Mouse (Mus musculus): ENCODE measurements around the gene Rest.

Gene Rest

DNA sequence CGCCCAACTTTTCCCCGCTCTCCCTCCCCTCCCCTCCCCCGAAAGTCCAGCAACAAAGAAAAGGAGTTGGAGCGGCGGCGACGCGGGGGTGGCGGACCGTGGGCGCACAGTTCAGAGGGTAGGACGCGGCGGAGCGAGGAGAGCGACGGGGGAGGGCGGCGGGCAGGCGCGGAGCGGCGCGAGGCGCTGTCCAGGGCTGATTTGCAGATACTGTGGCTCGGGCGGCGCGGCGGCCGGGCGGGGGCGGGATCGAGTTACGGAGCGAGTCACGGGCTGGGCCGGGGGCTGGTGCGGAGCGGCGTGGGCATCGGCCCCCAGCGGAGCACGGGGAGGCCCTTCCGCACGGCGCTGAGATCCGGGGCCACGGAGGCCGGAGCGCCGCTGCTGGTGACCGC, 377 bp downstream of the Rest start:
- in situ Hi-C loops (cut with MboI, MseI): no loop called here

DNA sequence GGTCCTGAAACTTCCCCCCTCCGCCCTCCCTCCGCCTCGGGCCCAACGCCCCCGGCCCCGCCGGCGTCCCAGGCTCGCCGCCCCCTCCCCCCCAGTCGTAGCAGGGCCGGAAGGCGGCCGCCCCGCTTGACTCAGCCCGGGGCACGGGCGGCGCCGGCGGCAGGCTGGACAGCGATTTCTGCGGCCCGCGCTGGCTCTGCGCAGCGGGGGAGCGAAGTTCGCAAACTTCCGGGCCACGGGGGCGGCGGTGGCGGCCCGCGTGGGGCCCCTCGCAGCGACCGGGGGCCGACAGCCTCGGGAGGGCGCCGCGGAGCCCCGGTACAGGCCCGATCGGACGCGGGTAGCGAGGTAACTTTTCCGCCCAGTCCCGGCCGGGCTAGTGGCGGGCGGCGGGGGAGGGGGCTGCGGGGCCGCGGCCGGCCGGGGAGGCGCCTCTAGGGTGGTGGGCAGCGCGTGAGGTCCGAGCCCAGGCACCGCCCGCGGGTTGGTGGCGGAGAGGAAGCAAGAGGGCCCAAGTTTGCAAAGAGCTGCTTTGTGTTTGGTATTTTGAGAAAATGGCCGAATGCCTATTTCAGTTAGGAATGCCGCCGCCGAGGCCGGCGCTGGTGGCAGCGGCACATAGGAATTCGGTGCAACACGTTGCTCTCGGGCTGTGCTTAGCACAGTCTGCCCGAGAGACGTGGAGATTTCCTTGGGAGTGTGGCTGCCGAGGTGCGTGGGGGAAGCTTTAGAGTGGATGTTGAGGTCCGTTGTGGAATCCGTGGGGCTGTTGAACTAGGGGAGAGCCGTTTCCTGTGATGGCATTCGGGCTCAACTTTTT, 985 bp downstream of the Rest start:
- in situ Hi-C loops (cut with MboI, MseI): no loop called here

DNA sequence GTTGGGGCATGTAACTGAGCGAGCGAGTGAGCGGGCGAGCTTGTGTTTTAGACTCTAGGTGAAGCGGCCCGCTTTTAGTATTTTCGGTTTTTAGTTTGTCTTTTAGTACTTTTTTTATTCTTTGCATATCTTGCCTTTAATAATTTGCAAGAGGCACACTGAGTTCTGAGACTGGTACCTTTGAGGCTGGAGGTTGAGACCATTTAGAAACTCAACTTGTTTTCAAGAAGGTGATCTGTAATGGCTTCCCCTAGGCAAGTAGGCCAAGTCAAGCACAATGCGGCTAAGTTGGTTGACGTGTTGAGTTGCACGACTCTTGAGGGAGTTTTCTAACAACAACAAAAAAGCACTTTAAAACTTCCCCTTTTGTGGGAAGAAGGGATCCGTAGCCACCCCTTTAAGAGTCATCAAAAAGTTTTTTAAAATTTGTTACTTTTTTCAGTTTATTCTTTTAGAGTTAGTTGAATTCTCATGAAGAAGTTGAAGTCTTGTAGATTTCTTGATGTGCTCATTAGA, 1.7 kb downstream of the Rest start:
- in situ Hi-C loops (cut with MboI, MseI): no loop called here

DNA sequence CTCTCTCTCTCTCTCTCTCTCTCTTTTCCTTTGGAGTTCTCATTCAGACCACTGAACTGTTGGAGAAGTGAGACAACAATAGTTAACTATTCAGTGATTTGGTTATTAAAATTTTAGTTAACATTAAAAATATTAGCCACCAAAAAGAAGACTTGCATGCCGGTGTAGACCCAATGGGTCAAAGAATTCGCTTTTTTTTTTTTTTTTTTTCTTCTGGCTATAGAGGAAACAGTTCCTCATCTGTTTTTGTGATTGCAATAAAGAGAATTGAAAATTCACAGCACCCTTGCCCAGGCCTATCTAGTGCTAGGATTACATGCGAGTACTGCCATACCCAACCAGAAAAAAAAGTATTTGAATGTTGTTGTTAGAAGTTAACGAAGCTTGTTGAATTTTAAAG, 2.1 kb downstream of the Rest start:
- in situ Hi-C loops (cut with MboI, MseI): no loop called here

DNA sequence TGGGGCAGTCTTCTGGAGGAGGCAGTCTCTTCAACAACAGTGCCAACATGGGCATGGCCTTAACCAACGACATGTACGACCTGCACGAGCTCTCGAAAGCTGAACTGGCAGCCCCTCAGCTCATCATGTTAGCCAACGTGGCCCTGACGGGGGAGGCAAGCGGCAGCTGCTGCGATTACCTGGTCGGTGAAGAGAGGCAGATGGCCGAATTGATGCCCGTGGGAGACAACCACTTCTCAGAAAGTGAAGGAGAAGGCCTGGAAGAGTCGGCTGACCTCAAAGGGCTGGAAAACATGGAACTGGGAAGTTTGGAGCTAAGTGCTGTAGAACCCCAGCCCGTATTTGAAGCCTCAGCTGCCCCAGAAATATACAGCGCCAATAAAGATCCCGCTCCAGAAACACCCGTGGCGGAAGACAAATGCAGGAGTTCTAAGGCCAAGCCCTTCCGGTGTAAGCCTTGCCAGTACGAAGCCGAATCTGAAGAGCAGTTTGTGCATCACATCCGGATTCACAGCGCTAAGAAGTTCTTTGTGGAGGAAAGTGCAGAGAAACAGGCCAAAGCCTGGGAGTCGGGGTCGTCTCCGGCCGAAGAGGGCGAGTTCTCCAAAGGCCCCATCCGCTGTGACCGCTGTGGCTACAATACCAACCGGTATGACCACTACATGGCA, 2.8 kb downstream of the Rest start:
- in situ Hi-C loops (cut with MboI, MseI): no loop called here

DNA sequence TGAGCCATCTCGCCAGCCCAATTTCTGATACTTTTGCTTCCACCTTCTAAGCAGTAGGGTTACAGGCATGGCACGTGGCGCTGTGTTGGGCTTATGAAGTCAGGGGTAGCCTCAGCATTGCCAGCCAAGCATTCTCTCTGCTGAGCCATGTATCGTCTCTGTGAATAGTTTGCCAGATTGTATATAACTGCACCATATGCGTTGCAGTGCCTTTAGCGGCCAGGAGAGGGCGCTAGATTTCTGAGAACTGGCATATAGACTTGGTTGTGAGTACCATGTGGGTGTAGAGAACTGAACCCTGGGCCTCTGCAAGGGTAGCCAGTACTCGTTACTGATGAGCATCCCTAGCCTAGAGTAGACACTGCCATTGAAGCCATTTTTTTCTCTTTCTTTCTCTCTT, 4.1 kb downstream of the Rest start:
- in situ Hi-C loops (cut with MboI, MseI): no loop called here

DNA sequence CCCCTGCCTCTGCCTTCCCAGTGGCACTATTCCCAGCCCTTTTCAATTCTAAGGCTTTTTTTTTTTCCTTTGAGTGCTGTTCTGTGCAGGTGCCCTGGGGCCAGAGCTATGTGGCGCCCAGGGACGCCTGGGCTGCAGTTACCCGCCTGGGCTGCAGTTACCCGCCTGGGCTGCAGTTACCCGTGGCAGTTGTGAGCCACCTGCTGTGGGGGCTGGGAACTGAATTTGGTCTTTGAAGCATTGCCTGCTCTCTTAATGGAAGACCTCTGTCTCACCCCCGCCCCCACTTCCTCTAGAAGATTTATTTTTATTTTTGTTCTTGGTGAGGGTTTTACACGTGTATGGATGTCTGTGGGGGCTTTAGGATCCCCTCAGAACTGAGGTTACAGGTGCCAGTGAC, 7.9 kb downstream of the Rest start:
- in situ Hi-C loops (cut with MboI, MseI): no loop called here

DNA sequence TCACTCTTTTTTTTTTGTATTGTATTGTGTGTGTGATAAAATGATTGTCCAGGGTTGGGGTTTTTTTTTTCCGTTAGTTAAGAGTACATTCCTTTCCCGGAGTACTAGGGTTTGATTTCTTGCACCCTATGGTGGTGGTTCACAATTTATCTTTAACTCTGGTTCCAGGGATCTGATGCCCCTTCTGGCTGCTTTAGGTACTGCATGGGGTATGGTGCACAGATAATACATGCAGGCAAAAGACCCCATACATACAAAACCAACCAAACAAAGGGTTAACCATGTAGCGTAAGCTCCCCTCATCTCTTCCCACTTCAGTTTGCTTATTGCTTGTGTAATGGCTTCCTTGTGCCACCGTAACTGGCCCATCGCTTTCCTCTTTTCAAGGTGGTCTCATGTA, 10.7 kb downstream of the Rest start:
- in situ Hi-C loops (cut with MboI, MseI): no loop called here

DNA sequence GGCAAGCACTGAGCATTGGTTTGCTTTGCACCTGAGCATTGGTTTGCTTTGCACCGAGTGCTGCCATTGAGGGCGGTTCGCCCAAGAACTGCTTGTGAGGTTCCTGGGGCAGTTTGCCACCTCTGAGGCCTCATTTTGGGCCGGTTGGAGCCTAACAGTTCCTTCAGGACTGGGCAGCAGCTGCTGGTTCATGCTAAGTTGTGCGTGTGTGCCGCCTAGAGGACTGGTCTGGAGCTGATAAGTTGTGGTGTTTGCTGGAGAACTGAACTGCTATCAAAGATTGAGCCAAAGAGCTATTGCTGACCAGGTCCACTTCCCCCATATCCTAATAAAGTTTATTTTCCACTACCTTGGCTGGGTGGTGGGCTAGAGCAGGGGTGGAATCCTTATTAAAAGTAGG, 11.9 kb downstream of the Rest start:
- in situ Hi-C loops (cut with MboI, MseI): no loop called here

DNA sequence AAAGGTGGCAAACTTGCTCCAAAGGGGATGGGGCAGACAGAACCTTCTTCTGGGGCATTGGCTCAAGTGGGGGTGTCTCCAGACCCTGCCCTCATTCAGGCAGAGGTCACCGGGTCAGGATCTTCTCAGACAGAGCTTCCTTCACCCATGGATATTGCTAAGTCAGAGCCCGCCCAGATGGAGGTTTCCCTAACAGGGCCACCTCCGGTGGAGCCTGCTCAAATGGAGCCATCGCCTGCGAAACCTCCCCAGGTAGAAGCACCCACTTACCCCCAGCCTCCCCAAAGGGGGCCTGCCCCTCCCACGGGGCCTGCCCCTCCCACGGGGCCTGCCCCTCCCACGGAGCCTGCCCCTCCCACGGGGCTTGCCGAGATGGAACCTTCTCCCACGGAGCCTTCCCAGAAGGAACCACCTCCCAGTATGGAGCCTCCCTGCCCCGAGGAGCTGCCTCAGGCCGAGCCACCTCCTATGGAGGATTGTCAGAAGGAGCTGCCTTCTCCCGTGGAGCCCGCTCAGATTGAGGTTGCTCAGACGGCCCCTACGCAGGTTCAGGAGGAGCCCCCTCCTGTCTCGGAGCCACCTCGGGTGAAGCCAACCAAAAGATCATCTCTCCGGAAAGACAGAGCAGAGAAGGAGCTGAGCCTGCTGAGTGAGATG, 16.4 kb downstream of the Rest start:
- in situ Hi-C loops (cut with MboI, MseI): no loop called here

DNA sequence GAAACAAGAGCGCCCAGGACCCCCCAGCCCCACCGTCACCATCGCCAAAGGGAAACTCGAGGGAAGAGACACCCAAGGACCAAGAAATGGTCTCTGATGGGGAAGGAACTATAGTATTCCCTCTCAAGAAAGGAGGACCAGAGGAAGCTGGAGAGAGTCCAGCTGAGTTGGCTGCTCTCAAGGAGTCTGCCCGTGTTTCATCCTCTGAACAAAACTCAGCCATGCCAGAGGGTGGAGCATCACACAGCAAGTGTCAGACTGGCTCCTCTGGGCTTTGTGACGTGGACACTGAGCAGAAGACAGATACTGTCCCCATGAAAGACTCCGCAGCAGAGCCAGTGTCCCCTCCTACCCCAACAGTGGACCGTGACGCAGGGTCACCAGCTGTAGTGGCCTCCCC, 17.0 kb downstream of the Rest start:
- in situ Hi-C loops (cut with MboI, MseI): no loop called here

DNA sequence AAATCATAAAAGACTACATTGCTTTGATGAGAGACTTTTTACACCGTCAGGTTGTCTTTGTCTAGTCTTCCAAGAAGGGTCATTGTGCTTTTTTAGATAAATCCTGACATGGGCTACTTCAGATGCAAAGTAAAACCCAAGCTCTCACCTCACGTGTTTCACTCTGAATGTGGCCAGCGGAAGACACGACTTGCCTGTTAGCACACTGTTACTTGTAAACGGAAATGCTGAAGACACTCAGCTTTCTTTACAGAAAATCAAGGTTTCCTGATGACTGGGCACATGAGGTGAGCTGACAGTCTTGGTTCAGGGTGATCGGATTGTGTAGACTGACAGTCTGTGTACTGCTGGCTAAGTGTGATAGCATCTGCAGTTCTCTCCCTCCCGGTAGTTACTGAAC, 20.4 kb downstream of the Rest start:
- in situ Hi-C loops (cut with MboI, MseI): no loop called here

DNA sequence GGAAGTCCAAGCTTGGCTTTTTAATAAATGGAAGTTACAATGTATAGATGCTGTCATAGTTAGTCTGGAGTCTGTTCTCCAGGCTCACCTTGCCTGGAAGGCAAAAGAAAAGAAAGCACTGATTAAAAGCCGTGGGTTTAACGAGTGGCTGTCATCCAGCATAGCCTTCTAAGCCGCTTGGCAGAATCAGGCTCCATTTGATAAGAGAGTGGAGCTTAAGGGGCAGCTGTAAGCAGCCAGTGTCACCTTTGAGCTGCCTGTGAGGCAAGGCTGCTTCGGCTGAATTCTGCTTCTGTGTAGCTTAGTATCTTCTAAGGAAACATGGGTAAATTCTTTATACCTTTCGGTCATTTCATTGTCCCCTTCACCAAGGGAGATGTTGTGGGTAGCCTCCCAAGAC, 21.6 kb downstream of the Rest start:
- in situ Hi-C loops (cut with MboI, MseI): no loop called here

DNA sequence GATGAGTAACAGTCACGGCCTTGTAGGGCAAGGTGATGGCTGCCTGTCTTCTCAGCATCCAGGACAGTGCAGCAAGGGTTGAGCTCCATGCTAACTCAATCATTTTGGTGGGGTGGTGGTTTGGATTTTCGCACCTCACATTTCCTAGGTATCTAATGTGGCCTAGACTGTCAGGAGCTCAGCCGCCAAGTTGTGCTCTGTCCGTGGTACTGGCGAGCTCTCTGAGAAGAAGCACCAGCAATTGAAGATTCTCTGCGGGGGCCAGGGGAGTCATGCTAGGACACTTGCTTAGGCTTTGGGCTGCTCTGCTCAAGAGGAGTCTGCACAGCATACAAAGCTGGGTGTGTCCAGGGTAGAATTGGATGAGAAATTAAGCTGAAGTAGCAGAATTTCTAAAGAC, 22.6 kb downstream of the Rest start:
- in situ Hi-C loops (cut with MboI, MseI): no loop called here

DNA sequence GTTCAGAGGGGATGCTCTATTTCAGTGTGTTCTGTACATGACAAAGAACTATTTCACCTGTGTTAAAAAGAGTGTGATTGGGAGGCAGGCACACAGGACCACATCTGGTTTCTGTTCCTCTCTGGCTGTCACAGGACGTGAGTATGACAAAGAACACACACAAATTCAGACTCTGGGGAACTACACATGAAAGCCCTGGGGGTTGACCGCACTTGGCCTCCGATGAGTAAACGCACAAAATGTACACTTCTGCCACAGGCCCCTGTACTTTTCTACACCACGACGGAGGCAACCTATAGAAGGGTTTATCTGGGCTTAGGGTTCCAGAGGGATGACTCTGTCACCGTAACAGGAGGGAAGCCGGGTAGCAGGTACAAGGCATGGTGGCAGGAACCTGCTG, 24.4 kb downstream of the Rest start:
- in situ Hi-C loops (cut with MboI, MseI): loop anchor here (5.0 kb wide), 1 partner anchor 53 kb away; no protein-coding TSS in a partner anchor

DNA sequence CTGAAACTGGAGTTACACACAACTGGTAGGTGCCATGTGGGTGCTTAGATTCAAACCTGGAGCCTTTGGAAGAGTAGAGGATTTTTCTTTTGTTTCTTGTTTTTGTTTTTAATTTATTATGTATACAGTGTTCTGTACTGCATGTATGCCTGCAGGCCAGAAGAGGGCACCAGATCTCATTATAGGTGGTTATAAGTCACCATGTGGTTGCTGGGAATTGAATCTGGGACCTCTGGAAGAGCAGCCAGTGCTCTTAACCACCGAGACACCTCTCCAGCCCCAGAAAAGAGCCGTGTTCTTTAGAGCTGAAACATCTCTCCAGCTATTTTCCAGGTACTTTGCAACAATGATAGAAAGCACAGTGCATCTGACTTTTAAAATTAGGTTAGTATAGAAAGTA, 25.3 kb downstream of the Rest start:
- in situ Hi-C loops (cut with MboI, MseI): loop anchor here (5.0 kb wide), 1 partner anchor 52 kb away; no protein-coding TSS in a partner anchor

DNA sequence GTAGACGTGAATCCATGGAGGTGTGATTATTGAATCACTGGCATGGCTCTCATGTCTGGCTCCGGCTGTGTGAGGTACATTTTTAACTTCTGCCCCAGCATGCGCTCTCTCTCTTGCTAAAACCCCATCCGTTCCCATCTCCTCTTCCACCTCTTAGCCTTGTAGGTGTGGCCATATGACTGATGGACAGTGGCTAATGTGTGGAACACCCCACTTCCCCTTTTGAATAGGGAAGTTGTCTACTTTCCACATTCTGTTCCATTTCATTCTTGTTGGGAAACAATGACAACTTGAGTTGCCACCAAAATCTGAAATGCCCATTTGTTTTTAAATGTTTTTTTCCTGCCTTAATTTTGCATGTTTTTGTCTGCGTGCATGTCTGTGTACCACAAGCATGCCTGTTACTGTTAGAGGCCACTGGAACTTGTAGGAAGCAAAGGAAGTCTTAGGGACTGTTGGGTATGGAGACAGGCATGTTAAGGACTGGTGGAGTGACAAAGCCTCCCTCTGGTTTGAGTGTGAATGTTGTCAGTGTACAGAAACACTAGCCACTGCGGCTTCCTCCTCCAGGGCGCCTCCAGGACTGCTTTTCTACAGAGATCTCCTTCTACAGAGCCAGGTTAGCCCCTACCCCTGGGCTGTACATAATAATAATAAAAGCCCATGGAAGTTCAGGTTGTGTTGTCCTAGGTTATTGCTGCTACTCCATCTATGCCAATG, 27.7 kb downstream of the Rest start:
- in situ Hi-C loops (cut with MboI, MseI): loop anchor here (5.0 kb wide), 1 partner anchor 49 kb away; no protein-coding TSS in a partner anchor

DNA sequence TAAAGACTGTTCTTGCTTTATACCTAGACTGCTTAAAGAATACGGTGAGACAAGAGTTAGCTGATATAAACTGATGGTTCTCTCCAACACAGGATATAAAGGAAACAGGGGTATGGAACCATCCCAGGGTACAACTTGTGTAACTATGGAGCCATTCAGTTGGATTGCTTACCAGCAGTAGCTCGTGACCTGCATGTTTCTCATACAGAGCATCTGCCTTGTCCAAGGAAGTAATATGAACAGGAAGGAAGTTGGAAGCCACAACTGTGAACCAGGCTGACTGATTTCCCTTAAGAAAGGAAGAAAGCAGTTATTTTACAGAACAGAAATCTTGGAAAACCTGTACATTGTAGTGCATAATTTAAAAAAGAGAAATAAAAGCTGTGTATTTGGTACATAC, 34.2 kb downstream of the Rest start:
- in situ Hi-C loops (cut with MboI, MseI): no loop called here

DNA sequence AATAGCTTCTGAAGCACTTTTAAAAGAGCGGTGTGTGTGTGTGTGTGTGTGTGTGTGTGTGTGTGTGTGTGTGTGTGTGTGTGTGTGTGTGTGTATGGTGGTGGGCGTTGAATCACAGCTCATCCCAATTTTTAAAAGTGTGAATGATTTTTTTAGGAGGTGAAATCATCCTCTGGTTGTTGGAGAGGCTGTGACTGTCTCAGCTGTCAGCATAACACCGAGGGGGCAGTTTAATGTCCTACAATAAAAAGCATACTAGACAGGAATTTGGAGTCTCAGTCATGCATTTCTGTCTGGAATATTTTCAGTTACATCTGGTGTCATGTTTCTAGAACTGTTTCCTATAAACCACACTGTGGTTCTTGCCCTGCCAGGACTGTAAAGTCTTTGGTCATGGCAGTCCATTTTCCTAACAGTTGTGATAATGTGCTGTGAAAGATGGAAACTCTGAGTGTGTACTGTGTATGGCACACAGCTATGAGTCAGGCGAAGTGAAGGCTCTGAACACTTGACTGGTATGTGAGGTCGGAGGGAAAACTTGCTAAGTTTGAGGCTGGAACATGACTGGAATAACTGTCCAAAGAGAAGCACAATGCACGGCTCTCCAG, 36.1 kb downstream of the Rest start:
- in situ Hi-C loops (cut with MboI, MseI): no loop called here

DNA sequence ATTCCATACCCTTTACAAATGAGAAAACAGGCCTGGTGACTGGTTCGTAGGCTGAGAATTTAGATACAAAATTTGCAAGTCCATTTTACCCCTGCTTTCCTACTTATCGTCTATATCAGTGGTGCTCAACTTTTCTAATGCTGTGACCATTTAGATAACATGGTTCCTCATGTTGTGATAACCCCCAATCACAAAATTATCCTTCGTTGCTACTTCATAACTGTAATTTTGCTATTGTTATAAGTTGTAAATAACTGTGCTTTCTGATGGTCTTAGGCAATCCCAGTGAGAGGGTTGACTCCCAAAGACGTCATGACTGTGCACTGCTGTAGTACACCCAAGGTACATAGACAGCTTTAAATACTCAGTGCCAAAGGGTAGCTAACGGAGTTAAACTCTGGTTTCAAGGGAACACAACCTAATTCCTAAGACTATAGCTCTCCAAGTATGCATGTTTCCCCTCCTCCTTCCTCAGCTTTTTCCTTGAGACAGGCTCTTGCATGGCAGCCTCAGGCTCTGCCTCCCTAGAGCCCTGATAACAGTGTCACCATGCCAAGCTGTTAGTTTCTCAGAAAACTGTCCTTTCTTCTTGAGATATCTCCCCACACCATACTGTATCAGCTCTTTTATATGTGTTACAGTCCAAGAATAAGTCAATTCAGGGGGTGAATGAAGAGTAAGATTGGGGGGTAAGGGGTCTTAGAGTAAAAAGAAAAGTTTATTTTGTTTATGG, 42.7 kb downstream of the Rest start:
- in situ Hi-C loops (cut with MboI, MseI): no loop called here

All from regulatory T cell (primary cell).